Mouse (Mus musculus): ENCODE measurements at regions not wholly inside any gene's neighbourhood (a gene's known extent, or its start where the extent isn't known, plus 50 kb on each side); places are given as distances from the start of the nearest gene placed in this dataset.

DNA sequence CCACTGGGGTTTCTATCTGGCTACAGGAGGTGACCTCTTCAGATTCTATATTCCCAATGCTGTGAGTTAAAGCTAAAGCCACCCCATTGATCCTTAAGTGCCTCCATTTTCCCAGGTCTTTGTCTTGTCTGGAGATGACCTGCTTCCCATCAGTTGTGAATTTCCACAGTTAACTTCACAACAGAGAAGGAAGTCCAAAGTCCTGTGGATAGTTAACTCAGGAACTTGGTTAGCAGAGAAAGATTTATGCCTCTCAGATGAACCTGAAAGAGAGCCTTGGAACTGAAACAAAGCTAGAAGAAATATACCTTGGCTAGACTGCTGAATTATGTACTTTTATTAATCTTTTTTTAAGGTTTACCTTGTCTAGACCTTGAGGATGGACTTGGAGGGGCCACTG is 431.1 kb upstream of the Ube2e3 start:
- no peak for TF ChIP-seq CTCF (IDR thresholded peaks at IDR 0.05; ENCODE audit: low read depth, low read length)
- TF ChIP-seq TAL1 (conservative IDR thresholded peaks at IDR 0.05; ENCODE audit: low read depth, low read length), result no peak
- TF ChIP-seq POLR2AphosphoS5 (IDR thresholded peaks at IDR 0.05; ENCODE audit: insufficient replicate concordance, low read depth, low read length), result no peak
- no peak for TF ChIP-seq GATA1 (IDR thresholded peaks at IDR 0.05; ENCODE audit: borderline replicate concordance, low read length)
- TF ChIP-seq GATA2 (IDR thresholded peaks at IDR 0.05; ENCODE audit: borderline replicate concordance, low read depth, low read length), result no peak
- no peak for DNase-seq (ENCODE audit: low spot score)
- H3K4me1 ChIP-seq (ENCODE audit: insufficient read depth, low read depth, low read length), result no peaks in the 10 kb centered on the region
- no peaks in the 10 kb centered on the region for H3K36me3 ChIP-seq (replicated peaks)
- H3K9me3 ChIP-seq (replicated peaks), result no peaks in the 10 kb centered on the region
- no peak for ATAC-seq (ENCODE audit: extremely low read depth, insufficient number of reproducible peaks, low FRiP score, poor library complexity, severe bottlenecking)
- H3K4me3 ChIP-seq (ENCODE audit: low read depth, low read length), result no peak overlapping the region
- peaks cover 3% of the 10 kb centered on the region for H3K27me3 ChIP-seq (ENCODE audit: insufficient read depth, low read length)

DNA sequence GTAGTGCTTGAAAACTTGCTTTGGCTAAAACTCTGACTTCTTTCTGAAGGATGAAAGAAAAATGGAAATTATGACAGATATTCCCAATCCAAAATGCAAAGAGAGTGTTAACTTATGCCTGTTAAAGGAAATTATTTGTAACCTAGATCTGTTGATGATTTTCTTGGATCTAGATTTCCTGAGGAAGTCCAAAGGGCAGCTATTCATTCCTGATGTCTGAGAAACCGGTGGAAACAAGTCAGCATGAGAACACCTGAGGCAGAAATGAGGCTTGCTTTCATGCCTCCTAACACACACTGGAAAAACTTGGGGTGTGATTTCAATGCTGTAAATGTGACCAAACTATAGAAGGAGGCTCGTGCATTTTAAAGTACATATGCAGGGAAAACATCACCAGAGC is 432.9 kb upstream of the Ube2e3 start:
- no peak overlapping the region for H3K4me3 ChIP-seq (ENCODE audit: low read depth, low read length)
- TF ChIP-seq TAL1 (conservative IDR thresholded peaks at IDR 0.05; ENCODE audit: low read depth, low read length) (no peak), GATA1 (IDR thresholded peaks at IDR 0.05; ENCODE audit: borderline replicate concordance, low read length) (no peak), CTCF (IDR thresholded peaks at IDR 0.05; ENCODE audit: low read depth, low read length) (no peak), GATA2 (IDR thresholded peaks at IDR 0.05; ENCODE audit: borderline replicate concordance, low read depth, low read length) (no peak), POLR2AphosphoS5 (IDR thresholded peaks at IDR 0.05; ENCODE audit: insufficient replicate concordance, low read depth, low read length) (no peak)
- no peak for DNase-seq (ENCODE audit: low spot score)
- no peak for ATAC-seq (ENCODE audit: extremely low read depth, insufficient number of reproducible peaks, low FRiP score, poor library complexity, severe bottlenecking)
- no peaks in the 10 kb centered on the region for H3K4me1 ChIP-seq (ENCODE audit: insufficient read depth, low read depth, low read length)
- H3K9me3 ChIP-seq (replicated peaks), result no peaks in the 10 kb centered on the region
- no peaks in the 10 kb centered on the region for H3K27me3 ChIP-seq (ENCODE audit: insufficient read depth, low read length)
- no peaks in the 10 kb centered on the region for H3K36me3 ChIP-seq (replicated peaks)

DNA sequence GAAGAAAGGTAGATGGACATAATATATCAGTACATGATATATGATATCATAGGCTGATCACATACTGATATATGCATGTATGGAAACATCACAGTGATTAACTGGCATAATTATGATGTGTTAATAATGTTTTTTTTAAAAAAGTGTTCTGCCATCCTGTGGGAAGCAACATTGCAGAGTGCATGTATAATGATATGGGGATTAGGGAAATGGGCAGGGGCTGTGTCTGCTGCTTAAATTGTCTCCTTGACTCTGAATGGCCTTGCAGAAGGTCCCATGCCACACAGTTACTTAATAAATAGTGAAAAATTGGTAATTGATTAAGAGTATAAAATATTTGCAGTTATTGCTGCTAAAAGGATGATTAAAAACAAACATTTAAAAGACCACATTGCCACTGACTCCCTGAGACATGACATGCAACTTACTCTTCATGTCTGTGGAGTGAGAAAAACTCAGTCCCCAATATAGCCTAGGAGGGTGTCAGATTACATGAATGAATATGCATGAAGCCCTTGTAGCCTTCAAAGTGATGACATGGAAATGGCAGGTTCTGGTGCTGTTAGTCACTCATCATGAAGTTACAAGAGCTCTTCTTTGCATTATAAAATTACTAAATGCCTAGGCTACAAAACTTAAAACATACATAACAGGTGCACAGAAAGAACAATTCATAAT is 440.1 kb upstream of the Ube2e3 start:
- H3K9me3 ChIP-seq (replicated peaks), result no peaks in the 10 kb centered on the region
- TF ChIP-seq POLR2AphosphoS5 (IDR thresholded peaks at IDR 0.05; ENCODE audit: insufficient replicate concordance, low read depth, low read length) (no peak), CTCF (IDR thresholded peaks at IDR 0.05; ENCODE audit: low read depth, low read length) (no peak), TAL1 (conservative IDR thresholded peaks at IDR 0.05; ENCODE audit: low read depth, low read length) (no peak), GATA2 (IDR thresholded peaks at IDR 0.05; ENCODE audit: borderline replicate concordance, low read depth, low read length) (no peak), GATA1 (IDR thresholded peaks at IDR 0.05; ENCODE audit: borderline replicate concordance, low read length) (no peak)
- no peak overlapping the region for H3K4me3 ChIP-seq (ENCODE audit: low read depth, low read length)
- ATAC-seq (ENCODE audit: extremely low read depth, insufficient number of reproducible peaks, low FRiP score, poor library complexity, severe bottlenecking) (no peak), DNase-seq (ENCODE audit: low spot score) (no peak)
- H3K4me1 ChIP-seq (ENCODE audit: insufficient read depth, low read depth, low read length), result no peaks in the 10 kb centered on the region
- H3K36me3 ChIP-seq (replicated peaks), result no peaks in the 10 kb centered on the region
- peaks cover 3% of the 10 kb centered on the region; the same call in 1 of the 2 replicates for H3K27me3 ChIP-seq (ENCODE audit: insufficient read depth, low read length)

DNA sequence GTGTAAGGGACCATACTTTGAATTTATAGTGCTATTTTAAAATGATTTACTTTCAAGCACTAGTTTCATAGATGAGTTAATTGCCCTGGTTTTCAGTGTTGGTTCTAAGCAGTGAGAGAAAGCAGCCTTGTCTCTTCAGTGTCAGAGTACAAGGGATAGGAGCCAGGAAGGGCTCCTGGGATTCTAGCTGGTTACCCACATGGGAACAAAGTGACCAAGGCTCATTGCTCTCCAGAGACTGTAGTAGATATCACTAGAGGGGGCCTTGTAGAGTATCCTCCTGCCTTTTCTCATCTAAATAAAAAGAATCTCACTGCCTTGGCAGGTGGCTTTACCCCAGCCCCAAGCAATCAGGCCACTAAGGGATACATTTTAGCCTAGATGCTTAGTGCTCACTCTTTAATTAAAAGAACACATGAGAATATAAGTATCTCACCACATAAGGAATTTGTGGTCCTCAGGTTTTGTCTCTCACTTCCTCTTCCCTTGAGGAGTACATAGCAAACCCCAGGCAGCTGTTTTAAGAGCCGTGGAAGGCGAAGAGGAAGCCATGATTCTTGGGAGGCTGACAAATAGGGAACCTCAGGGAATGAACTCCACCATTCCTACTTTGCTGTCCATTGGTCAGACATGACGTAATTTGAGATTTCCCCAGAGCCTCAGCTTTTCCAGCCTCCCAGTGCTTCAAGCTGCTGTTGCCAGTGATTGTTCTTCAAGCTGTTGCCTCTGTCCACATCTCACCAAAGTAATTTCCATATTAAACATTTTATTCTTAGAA is 449.2 kb upstream of the Ube2e3 start:
- DNase-seq (ENCODE audit: low spot score), result no peak
- H3K36me3 ChIP-seq (replicated peaks), result no peaks in the 10 kb centered on the region
- no peaks in the 10 kb centered on the region for H3K9me3 ChIP-seq (replicated peaks)
- ATAC-seq (ENCODE audit: extremely low read depth, insufficient number of reproducible peaks, low FRiP score, poor library complexity, severe bottlenecking), result no peak
- no peak overlapping the region for H3K4me3 ChIP-seq (ENCODE audit: low read depth, low read length)
- no peaks in the 10 kb centered on the region for H3K4me1 ChIP-seq (ENCODE audit: insufficient read depth, low read depth, low read length)
- peaks cover 6% of the 10 kb centered on the region; the same call in 1 of the 2 replicates for H3K27me3 ChIP-seq (ENCODE audit: insufficient read depth, low read length)
- no peak for TF ChIP-seq CTCF (IDR thresholded peaks at IDR 0.05; ENCODE audit: low read depth, low read length)
- TF ChIP-seq GATA1 (IDR thresholded peaks at IDR 0.05; ENCODE audit: borderline replicate concordance, low read length), result no peak
- TF ChIP-seq POLR2AphosphoS5 (IDR thresholded peaks at IDR 0.05; ENCODE audit: insufficient replicate concordance, low read depth, low read length), result no peak
- no peak for TF ChIP-seq TAL1 (conservative IDR thresholded peaks at IDR 0.05; ENCODE audit: low read depth, low read length)
- no peak for TF ChIP-seq GATA2 (IDR thresholded peaks at IDR 0.05; ENCODE audit: borderline replicate concordance, low read depth, low read length)

DNA sequence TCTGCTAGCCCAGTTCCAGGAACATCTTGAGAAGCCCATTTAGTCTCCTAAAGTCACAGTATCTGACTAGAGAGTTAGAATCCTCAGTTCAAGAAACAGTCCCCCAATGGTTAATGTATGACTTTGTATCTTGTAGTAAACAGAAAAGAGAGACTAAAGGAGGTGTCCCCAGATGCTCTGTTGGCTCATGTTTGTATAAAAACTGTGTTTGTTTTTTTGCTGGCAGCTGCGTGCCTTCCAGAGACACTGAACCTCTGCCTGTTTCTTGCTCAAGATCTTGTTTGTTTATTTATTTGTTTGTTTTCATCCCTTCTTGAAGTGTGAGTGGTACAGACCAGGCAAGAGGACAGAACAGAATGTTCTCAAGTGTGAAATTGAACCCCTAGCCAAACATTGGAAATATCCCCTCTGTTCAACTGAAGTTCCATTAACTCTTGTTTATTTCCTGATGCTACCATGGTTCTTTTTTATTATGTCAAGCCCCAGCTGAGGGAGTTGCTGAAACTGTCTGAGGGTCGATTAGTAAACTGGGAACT is 451.3 kb upstream of the Ube2e3 start:
- DNase-seq (ENCODE audit: low spot score), result no peak
- no peaks in the 10 kb centered on the region for H3K36me3 ChIP-seq (replicated peaks)
- H3K9me3 ChIP-seq (replicated peaks), result no peaks in the 10 kb centered on the region
- H3K4me3 ChIP-seq (ENCODE audit: low read depth, low read length), result no peak overlapping the region
- TF ChIP-seq GATA2 (IDR thresholded peaks at IDR 0.05; ENCODE audit: borderline replicate concordance, low read depth, low read length), result no peak
- H3K4me1 ChIP-seq (ENCODE audit: insufficient read depth, low read depth, low read length), result no peaks in the 10 kb centered on the region
- peaks cover 4% of the 10 kb centered on the region; the same call in 1 of the 2 replicates for H3K27me3 ChIP-seq (ENCODE audit: insufficient read depth, low read length)
- ATAC-seq (ENCODE audit: extremely low read depth, insufficient number of reproducible peaks, low FRiP score, poor library complexity, severe bottlenecking), result no peak

DNA sequence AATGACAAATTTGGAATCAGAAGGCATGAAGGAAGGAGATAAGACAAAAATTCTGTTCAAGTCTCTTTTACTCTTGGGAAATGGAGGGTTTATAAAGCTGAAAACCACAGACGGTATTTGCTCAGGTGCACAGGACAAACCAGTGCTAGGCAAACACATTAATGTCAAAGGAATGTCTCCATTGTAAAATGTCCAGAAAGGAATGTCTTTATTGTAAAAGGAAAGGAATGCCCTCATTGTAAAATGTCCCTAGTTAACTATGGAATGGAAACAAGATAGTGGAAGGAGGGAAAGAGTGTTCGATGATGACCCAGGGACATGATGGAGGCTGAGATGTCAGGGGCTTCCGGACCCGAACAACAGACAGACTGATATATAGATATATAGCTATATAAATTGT is 454.9 kb upstream of the Ube2e3 start:
- no peaks in the 10 kb centered on the region for H3K36me3 ChIP-seq (replicated peaks)
- no peak for TF ChIP-seq GATA1 (IDR thresholded peaks at IDR 0.05; ENCODE audit: borderline replicate concordance, low read length)
- no peak for TF ChIP-seq CTCF (IDR thresholded peaks at IDR 0.05; ENCODE audit: low read depth, low read length)
- no peak for TF ChIP-seq TAL1 (conservative IDR thresholded peaks at IDR 0.05; ENCODE audit: low read depth, low read length)
- no peak for TF ChIP-seq POLR2AphosphoS5 (IDR thresholded peaks at IDR 0.05; ENCODE audit: insufficient replicate concordance, low read depth, low read length)
- no peak for TF ChIP-seq GATA2 (IDR thresholded peaks at IDR 0.05; ENCODE audit: borderline replicate concordance, low read depth, low read length)
- no peaks in the 10 kb centered on the region; the same call in 1 of the 2 replicates for H3K27me3 ChIP-seq (ENCODE audit: insufficient read depth, low read length)
- H3K4me3 ChIP-seq (ENCODE audit: low read depth, low read length), result no peak overlapping the region
- H3K9me3 ChIP-seq (replicated peaks), result no peaks in the 10 kb centered on the region
- no peak for DNase-seq (ENCODE audit: low spot score)
- no peaks in the 10 kb centered on the region for H3K4me1 ChIP-seq (ENCODE audit: insufficient read depth, low read depth, low read length)
- ATAC-seq (ENCODE audit: extremely low read depth, insufficient number of reproducible peaks, low FRiP score, poor library complexity, severe bottlenecking), result no peak

Data from G1E (cell line).